Mouse (Mus musculus) 3T3-L1 (cell line): ENCODE measurements around the gene Cacng4.

Experiments used
- DNase-seq: peaks from one replicate; pipeline ENCODE4 v3.0.0-alpha.2; 2015; ENCODE audit warnings: low read depth, low spot score

The Cacng4 gene

GRCm38 (mm10) chr11:107773312-107773711 lies 21.0 kb downstream of the Cacng4 start:
- no peak for DNase-seq

DNA sequence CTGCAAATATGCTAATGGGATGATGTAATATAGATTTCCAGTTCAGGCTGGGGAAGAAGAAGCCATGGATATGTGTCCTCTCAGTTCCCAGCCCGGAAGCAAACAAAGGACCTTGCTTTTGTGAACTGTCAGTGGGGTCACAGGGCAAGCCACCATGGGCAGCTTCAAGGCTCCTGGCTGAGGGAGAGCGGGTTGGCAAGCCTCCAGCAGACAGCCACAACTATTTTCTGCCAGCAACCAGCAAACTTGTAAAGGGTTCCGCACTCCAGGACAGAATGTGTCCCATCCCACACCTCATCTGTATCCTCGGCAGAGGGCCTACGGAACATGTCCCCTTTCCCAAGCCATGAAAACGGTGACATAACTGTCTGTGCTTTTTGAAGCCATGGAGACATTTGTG lies 22.4 kb downstream of the Cacng4 start:
- no peak for DNase-seq

DNA sequence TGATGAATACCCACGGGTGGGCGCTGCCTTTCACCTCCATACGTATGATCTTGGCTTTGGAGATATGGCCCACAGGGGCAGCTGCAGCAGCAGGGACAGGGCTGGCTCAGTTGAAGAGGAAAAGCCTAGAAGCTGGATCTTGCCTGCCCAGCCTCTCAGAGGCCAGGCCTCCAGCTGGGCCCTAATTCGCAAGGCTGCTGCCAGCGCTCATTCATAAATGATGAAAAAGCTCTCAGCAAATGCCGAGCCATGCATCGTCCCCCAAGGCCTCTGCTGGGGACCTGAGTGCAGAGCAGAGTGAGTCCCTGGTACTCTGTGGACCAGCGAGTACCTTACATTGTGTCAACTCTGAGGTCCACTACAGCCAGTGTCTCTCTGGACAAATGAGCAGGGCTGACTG lies 26.0 kb downstream of the Cacng4 start:
- DNase-seq = no peak

DNA sequence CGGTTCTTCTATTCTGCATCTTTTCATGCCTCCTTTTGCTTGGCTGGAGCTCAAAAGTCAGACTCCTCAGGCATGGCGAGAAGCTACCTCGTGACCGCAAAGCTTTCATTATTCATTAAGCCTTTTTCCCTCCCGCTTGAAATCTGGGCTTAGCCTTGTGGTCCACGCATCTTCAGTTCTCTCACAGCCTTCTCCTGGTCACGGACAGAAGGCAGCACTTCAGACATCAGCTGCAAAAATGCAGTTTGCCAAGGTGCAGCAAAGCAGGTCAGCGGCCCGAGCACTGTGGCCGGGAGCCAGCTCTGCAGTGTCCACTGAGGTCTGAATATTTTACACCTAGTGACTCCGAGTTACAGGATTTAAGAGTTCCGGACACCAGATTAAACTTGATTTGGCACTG lies 27.4 kb downstream of the Cacng4 start:
- no peak for DNase-seq

DNA sequence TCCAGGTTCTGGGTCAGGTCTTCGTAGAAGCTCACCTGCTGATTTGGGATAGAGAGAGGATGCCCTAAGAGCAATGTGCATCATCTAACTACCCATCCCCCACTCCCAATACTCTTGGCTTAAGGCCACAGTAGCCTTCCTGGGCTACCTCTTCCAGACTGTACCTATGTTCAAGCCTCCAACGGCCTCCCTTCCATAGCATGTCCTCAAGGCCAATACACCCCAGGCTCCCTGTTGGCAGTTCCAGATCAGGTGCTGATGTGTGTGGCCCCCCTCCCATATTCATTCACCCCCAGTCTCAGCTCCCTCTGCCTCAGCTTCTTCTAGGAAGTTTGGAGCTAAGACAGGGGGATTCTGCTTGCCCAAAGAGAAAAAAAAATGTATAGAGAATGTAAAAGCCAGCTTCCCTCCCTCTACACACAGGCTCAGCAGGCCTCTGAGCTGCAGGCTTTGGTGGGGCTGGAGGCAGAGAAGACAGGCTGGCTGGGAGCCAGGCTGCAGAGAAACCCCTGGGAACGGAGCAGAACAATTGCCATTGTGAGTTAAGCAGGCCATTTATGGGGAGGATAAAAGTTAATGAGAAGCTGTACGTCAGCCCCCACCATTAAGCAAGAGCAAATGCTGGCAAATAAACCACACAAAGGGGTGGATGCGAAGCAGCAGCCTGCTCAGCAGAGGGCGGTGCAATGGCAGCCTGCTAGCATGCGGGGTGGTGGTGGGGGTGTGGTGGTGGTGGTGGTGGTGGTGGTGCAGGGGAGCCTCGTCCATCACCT lies 31.5 kb downstream of the Cacng4 start:
- DNase-seq = no peak

GRCm38 (mm10) chr11:107761790-107762500 lies 32.4 kb downstream of the Cacng4 start:
- no peak for DNase-seq

DNA sequence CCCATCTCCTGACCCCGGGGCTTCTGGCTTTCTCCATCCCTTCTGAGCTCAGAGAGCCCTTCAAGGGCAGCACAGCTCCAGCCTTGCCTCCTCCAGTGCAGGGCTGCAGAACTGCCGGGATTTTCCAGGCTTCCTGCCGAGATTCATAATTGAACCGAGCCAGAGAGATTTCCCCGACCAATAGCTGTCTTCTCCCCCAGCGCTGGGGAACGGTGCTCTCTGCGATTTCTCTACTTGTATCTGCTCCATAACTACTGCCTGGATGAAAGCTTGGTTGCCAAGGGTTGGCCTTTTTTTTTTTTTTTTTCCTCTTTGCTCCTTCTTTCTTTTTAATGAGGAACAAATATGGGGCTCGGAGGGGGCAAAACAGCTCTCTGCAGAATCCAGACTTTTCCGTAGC lies 34.4 kb downstream of the Cacng4 start:
- DNase-seq = no peak

- no peak for DNase-seq
These were observed 34.8 kb downstream of the Cacng4 start for GRCm38 (mm10) chr11:107759516-107759915.

GRCm38 (mm10) chr11:107749114-107749513 lies 45.2 kb downstream of the Cacng4 start:
- no peak for DNase-seq

DNA sequence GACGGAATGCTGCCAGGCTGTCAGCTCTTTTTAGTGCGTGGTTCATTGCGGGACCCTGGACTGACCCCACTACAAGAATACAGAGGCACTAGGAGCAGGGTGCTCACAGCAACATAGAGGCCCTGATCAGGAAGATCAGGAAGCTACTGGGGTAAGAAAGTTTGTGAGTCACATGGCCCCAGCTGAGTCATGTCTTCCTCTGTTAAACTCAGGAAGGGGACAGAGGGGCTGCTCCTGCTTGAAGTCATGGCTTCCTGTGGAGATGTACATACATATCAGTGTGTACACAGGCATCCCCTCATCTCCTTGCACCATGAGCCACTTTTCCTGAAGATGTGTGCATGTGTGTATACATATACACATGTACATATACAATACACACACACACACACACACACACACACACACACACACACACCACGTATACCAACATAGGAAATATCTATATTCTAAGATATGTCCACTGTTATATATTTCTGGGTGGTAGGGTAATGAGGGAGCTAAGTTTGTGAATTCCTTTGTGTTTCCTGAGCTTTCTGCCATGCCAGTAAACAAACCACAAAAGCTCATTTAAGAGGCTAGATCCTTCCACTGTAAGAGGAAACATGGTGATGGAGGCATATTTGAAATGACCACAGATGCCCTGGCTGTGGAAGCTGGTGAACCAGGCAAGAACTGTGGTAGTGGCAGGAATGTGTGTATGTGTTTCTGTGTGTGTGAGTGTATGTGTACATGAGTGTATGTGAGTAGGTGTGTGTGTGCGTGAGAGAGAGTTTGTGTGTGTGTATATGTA lies 45.9 kb downstream of the Cacng4 start:
- peak; percentile 46 for DNase-seq

GRCm38 (mm10) chr11:107743100-107743499 lies 51.3 kb downstream of the Cacng4 start:
- peak; percentile 12 for DNase-seq

GRCm38 (mm10) chr11:107738418-107739099 lies 55.8 kb downstream of the Cacng4 start:
- no peak for DNase-seq

DNA sequence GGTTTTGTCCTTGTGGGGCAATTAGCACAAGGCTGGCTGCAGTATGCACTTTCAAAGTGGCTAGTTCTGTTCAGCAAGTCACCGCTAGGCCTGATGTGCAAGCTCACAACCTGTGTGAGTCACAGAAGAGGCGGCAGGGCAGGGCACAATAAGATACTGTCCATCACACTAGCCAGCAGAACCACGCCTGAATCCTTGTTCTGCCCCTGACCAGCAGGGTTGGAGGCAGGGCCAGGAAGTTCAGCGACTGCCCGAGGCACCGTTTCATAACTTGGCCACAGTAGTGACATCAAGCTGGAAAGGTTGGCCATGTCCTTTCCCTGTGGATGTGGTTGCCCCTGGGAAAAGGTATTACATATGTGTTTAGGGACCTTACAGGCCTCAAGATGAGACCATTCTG lies 56.5 kb downstream of the Cacng4 start:
- DNase-seq = peak; percentile 58

DNA sequence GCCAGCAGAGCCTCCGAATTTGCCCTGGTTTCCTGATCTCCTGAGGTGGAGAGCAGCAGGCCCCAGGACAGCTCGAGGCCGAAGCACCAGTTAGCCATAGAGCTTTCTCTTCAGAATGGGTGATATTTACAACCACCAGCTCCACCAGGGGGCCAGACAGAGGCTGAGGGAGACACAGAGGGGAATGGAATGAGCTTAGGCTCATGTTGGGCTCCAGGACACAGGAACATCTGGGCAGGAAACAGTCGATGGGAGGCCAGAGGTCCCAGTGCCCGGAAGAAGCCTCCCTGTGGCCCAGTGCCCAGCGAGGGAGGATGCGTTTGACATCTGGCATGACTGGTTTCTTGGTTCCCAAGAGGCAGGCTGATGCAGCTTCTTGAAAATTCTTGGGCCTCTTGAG lies 60.2 kb downstream of the Cacng4 start:
- peak; percentile 74 for DNase-seq

GRCm38 (mm10) chr11:107731498-107731897 lies 62.9 kb downstream of the Cacng4 start:
- DNase-seq = peak; percentile 80

- peak; percentile 34 for DNase-seq
These were observed 63.4 kb downstream of the Cacng4 start for GRCm38 (mm10) chr11:107730940-107731339.

GRCm38 (mm10) chr11:107729141-107729540 lies 65.2 kb downstream of the Cacng4 start:
- no peak for DNase-seq

GRCm38 (mm10) chr11:107728073-107728863 lies 66.1 kb downstream of the Cacng4 start:
- DNase-seq = peak; percentile 69

GRCm38 (mm10) chr11:107724603-107725002 lies 69.8 kb downstream of the Cacng4 start:
- no peak for DNase-seq

DNA sequence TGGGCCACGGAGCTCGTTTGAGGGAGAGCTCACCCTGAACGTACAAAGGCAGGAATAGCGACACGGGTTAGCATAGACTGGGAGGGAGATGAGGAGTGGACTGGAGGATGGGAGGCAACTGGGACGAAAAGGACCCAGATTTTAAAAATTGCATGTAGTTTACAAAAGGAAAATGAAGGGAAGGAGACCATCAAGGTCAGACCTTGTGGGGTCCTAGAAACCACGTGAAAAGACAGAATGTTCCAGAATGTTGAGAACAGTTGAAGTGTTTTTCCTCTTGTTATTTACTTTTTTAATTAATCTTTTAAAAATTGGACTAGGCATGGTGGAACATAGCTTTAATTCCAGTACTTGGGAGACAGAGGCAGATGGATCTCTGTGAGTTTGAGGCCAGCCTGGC lies 73.3 kb downstream of the Cacng4 start:
- DNase-seq = no peak
